Mouse (Mus musculus): ENCODE data around the gene 4930426L09Rik. TPM values are rescaled to one million over a fixed set of nuclear protein-coding genes. Genes with fewer than 3 reads are reported as not detected.
A peak's percentile ranks its signal among the peaks of the same experiment; 100 is the strongest.

Gene 4930426L09Rik
- total and polyA plus RNA-seq, 3 experiments, result 0.18 TPM; not detected in 2

DNA sequence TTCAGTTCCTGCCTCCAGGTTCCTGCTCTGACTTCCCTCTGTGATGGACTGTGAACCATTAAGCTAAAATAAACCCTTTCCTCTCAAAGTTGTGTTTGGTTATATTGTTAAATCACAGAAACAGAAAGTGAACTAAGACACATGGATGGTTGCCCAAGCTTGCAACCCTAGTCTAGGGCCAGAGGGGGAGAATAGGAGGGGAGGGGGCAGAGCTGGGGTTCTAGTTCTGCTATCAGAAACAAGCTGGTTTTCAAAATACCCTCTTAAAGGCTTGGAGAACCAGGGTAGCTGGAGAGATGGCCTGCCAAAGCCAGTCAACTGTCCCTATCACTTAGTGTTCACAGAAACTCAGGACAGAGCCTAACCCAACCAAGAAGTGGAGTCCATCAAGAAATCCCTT, 14.6 kb upstream of the 4930426L09Rik start:
- Histone ChIP-seq H3K79me2 (replicated peaks; ENCODE audit: control insufficient read depth, insufficient read depth, low read length) (peaks cover 6% of the 10 kb centered on the region; the same call in 1 of the 2 replicates), H3K4me3 (no peak overlapping the region), H3K9ac (ENCODE audit: low read depth, low read length) (no peak overlapping the region), H3K36me3 (ENCODE audit: control insufficient read depth, insufficient read depth, low read length) (no peaks in the 10 kb centered on the region), H3K27ac (no peak overlapping the region), H3K4me1 (ENCODE audit: control insufficient read depth, insufficient read depth, low read length) (peaks cover 2% of the 10 kb centered on the region), H3K27me3 (ENCODE audit: control insufficient read depth, insufficient read depth, low read length) (no peaks in the 10 kb centered on the region)
- DNase-seq, result no peak
- TF ChIP-seq CTCF (IDR thresholded peaks at IDR 0.05) (no peak), POLR2A (IDR thresholded peaks at IDR 0.05; ENCODE audit: insufficient read depth, low read depth, low read length) (no peak), EP300 (IDR thresholded peaks at IDR 0.05; ENCODE audit: insufficient read depth, low read depth, low read length) (no peak)
- intact Hi-C loops (cut with DNase I), result no loop called here

DNA sequence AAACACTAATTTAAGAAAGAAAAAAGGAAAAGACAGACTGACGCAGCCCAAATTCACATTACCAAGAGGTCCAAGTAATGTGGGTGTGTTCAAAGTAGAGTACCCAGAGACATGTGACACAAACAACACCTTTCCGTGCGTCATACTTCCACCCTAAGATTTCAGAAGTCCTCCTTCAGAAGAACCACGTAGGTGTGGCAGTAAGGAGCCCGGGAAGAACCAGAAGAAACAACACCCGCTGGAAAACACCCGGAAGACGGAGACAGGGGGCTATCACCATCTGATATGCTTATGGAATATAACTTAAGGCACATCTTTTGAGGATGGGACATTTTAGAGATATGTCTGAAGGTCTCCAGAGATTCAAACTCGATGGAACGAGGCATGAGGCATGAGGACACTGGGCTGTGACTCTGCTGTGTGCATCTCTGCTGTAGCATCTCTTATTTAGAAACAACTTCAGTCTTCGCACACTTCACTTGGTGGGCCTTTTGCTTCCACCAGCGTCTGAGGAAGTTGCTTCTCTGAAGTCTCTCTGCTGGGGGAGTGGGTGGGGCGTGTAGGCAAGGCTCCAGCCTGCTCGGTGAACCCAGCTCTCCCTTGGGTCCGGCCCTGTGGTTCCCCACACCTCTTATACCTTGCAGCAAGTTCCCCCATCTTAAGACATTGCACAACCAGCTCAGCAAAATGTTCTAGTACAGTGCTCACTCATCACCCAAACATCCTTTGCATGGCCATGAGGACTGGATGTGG, 13.9 kb upstream of the 4930426L09Rik start:
- intact Hi-C loops (cut with DNase I), result no loop called here
- peaks cover 6% of the 10 kb centered on the region; the same call in 1 of the 2 replicates for H3K79me2 ChIP-seq (replicated peaks; ENCODE audit: control insufficient read depth, insufficient read depth, low read length)
- no peaks in the 10 kb centered on the region for H3K36me3 ChIP-seq (ENCODE audit: control insufficient read depth, insufficient read depth, low read length)
- WGBS, result 92% methylated on average over 15 of the region's 15 CpGs
- DNase-seq, result peak; percentile 37 to 79
- no peak overlapping the region for H3K4me3 ChIP-seq
- H3K9ac ChIP-seq (ENCODE audit: low read depth, low read length), result no peak overlapping the region
- H3K4me1 ChIP-seq (ENCODE audit: control insufficient read depth, insufficient read depth, low read length), result peaks cover 2% of the 10 kb centered on the region
- H3K27ac ChIP-seq, result no peak overlapping the region
- TF ChIP-seq CTCF (IDR thresholded peaks at IDR 0.05), result no peak
- no peaks in the 10 kb centered on the region for H3K27me3 ChIP-seq (ENCODE audit: control insufficient read depth, insufficient read depth, low read length)

DNA sequence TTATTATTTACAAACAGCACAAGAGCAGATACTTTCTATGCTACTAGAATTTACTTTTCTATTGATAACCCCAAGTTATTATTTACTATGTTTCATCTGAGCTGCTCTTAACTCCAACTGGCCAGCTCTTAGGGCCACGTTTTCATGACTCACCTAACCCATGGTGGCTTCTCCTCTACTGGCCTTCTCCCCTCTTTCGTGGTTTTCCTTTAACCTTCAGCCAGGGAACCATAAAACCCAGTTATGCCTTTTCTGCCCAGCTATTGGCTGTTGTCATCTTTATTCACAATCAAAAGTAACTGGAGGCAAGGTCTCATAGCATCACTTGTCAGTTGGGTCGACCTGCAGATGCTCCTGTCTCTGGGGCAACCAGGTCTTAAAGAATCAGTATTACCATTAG, 12.6 kb upstream of the 4930426L09Rik start:
- Histone ChIP-seq H3K27me3 (ENCODE audit: control insufficient read depth, insufficient read depth, low read length) (no peaks in the 10 kb centered on the region), H3K9ac (ENCODE audit: low read depth, low read length) (no peak overlapping the region), H3K79me2 (replicated peaks; ENCODE audit: control insufficient read depth, insufficient read depth, low read length) (peaks cover 5% of the 10 kb centered on the region; the same call in 1 of the 2 replicates), H3K27ac (no peak overlapping the region), H3K4me1 (ENCODE audit: control insufficient read depth, insufficient read depth, low read length) (peaks cover 2% of the 10 kb centered on the region), H3K36me3 (ENCODE audit: control insufficient read depth, insufficient read depth, low read length) (no peaks in the 10 kb centered on the region), H3K4me3 (no peak overlapping the region)
- 85% methylated on average over 3 of the region's 3 CpGs for WGBS
- TF ChIP-seq CTCF (IDR thresholded peaks at IDR 0.05) (no peak), POLR2A (IDR thresholded peaks at IDR 0.05; ENCODE audit: insufficient read depth, low read depth, low read length) (no peak), EP300 (IDR thresholded peaks at IDR 0.05; ENCODE audit: insufficient read depth, low read depth, low read length) (no peak)
- intact Hi-C loops (cut with DNase I), result no loop called here
- no peak for DNase-seq

DNA sequence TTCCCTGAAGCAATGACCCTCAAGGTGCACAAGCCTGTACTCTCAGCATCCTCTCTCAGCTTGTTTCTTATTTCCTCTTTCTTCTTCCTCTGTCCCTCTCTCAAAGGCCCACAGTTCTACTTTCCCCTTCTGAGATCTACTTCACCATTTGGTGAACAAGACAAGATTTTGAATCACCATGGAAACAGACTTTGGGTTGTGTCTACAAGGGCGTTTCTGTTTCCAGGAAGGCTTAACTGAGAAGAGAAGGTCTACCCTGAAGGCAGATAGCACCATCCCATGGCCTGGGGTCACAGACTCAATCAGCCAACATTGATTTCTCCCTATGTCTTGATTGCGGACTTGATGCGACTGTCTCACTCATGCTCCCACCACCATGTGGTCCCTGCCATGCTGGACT, 9.3 kb upstream of the 4930426L09Rik start:
- no peaks in the 10 kb centered on the region for H3K36me3 ChIP-seq (ENCODE audit: control insufficient read depth, insufficient read depth, low read length)
- H3K27ac ChIP-seq, result no peak overlapping the region
- intact Hi-C loops (cut with DNase I), result no loop called here
- 86% methylated on average over 3 of the region's 3 CpGs for WGBS
- no peak overlapping the region for H3K9ac ChIP-seq (ENCODE audit: low read depth, low read length)
- TF ChIP-seq CTCF (IDR thresholded peaks at IDR 0.05) (no peak), EP300 (IDR thresholded peaks at IDR 0.05; ENCODE audit: insufficient read depth, low read depth, low read length) (no peak), POLR2A (IDR thresholded peaks at IDR 0.05; ENCODE audit: insufficient read depth, low read depth, low read length) (no peak)
- H3K79me2 ChIP-seq (replicated peaks; ENCODE audit: control insufficient read depth, insufficient read depth, low read length), result no peaks in the 10 kb centered on the region; the same call in 1 of the 2 replicates
- H3K4me1 ChIP-seq (ENCODE audit: control insufficient read depth, insufficient read depth, low read length), result peaks cover 4% of the 10 kb centered on the region
- no peaks in the 10 kb centered on the region for H3K27me3 ChIP-seq (ENCODE audit: control insufficient read depth, insufficient read depth, low read length)
- no peak overlapping the region for H3K4me3 ChIP-seq
- DNase-seq, result no peak

DNA sequence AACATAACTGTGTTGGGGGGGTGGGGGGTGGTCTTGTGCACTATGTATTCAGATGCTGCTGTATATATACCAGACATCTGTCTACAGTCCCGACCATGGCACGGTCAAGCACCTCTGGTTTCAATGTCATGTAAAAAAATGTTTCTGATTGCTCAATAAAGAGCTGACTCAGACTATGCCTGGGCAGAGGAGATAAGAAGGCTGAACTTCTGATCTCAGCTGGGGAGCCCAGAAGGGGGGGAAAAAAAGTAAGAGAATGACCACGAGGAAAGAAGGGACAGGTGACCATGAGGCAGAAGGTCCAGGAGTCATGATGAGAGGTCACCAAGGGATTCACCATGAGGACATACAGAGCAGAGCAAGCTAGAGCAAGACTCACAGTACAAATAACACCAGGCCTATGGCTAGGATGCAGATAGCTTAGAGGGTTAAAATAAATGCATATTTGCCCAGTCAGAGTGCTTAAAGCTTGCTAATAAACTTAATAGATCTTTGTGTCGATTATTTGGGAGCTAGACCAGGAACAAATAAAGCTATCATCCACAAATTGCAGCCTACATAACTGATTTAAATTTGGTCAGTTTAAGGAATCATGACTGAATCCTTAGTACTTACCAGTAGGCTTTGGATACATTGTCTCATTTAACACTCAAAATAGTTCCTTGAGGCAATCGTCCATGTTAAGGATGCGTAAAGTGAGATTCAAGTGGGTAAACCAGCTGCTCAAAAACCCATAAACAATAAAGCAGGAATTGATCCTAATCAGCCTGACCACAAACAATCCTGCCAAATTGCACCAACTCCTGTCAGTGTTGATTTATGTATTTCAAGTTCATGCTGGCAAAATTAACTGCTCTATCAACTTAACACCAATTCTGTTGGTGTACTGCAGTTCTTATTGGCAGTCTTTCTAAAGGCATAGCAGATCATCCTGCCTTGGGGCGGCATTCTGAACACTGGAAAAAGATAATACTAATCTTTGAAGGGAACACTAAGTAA, 5.3 kb upstream of the 4930426L09Rik start:
- intact Hi-C loops (cut with DNase I), result loop anchor here (10.0 kb wide), 2 partner anchors 408 to 938 kb away; partner anchors contain the start of gene Mllt10
- Histone ChIP-seq H3K27me3 (ENCODE audit: control insufficient read depth, insufficient read depth, low read length) (no peaks in the 10 kb centered on the region), H3K4me1 (ENCODE audit: control insufficient read depth, insufficient read depth, low read length) (peaks cover 4% of the 10 kb centered on the region), H3K9ac (ENCODE audit: low read depth, low read length) (no peak overlapping the region), H3K79me2 (replicated peaks; ENCODE audit: control insufficient read depth, insufficient read depth, low read length) (no peaks in the 10 kb centered on the region; the same call in 1 of the 2 replicates), H3K27ac (no peak overlapping the region), H3K4me3 (no peak overlapping the region), H3K36me3 (ENCODE audit: control insufficient read depth, insufficient read depth, low read length) (no peaks in the 10 kb centered on the region)
- TF ChIP-seq POLR2A (IDR thresholded peaks at IDR 0.05; ENCODE audit: insufficient read depth, low read depth, low read length), result no peak
- TF ChIP-seq CTCF (IDR thresholded peaks at IDR 0.05), result no peak
- no peak for TF ChIP-seq EP300 (IDR thresholded peaks at IDR 0.05; ENCODE audit: insufficient read depth, low read depth, low read length)
- 52% methylated on average over 7 of the region's 7 CpGs for WGBS
- DNase-seq, result no peak

Measured in heart, adult 2 months (tissue).